Mouse (Mus musculus): ENCODE results near the gene Gsg1l. TPM values are rescaled to one million over a fixed set of nuclear protein-coding genes. Genes with fewer than 3 reads are reported as not detected.

Gsg1l gene
- total RNA-seq, 2 experiments from 2014 or later = not detected

GRCm38 (mm10) chr7:125991846-125992245 lies 90.4 kb downstream of the Gsg1l start:
- ATAC-seq (replicated peaks; ENCODE audit: low FRiP score, low TSS enrichment, poor library complexity, severe bottlenecking) = no peak

DNA sequence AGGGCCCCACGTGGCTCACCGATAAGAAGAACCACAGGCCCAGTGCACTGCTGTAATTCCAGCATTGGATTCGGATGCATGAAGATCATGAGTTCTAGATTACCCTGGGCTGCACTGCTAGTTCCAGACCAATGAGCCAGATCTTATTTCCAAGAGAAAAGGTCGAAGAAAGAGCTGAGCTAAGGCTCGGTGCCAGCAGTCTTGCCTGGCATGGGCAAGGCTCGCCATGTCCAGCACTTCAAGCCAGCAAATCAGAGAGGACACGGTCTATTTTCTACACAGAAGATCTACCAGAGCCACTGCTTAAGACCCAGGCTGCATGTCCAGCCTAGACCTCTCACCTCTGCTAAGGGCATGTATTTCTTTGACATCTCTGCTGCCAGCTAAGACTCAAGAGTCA lies 92.2 kb downstream of the Gsg1l start:
- no peak for ATAC-seq (replicated peaks; ENCODE audit: low FRiP score, low TSS enrichment, poor library complexity, severe bottlenecking)

DNA sequence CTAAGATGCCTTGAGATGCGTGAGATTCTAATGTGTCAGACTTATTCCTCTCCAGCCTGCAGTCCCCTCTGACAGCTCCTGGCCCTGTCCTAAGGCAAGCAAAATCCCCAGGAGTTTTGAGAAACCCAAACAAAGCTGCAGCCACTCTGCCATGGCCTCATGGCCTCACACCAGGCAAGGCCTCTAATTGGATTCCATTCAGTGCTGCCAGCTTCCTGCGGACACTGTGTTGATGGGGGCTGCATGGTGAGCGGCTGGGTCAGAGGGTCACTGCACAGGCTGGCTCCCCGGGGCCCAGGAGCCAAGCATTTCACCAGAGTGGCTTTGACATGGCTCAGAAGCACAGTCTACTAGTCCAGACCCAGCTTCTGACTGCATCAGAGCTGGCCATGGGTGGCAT lies 92.7 kb downstream of the Gsg1l start:
- no peak for ATAC-seq (replicated peaks; ENCODE audit: low FRiP score, low TSS enrichment, poor library complexity, severe bottlenecking)

- ATAC-seq (replicated peaks; ENCODE audit: low FRiP score, low TSS enrichment, poor library complexity, severe bottlenecking) = no peak
Observed at GRCm38 (mm10) chr7:125988326-125988725, 93.9 kb downstream of the Gsg1l start.

DNA sequence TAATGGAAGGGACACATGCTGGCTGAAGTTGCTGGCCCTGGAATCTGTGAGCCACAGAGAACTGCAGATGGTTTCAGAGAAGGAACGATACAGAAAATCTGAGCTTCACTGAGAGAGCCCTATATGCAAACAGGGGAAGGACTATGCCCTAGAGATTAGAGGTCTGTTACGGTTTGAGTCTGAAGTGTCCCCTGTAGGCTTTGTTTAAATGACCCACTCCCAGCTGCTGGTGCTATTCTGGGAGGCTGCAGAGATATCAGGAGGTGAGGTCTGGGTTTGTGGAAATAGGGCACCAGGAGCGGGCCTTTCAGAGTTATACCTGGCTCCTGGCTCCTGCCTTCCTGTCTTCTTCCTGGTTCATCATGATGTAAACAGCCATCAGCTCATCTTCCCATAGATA lies 95.1 kb downstream of the Gsg1l start:
- ATAC-seq (replicated peaks; ENCODE audit: low FRiP score, low TSS enrichment, poor library complexity, severe bottlenecking) = no peak

GRCm38 (mm10) chr7:125985565-125985964 lies 96.6 kb downstream of the Gsg1l start:
- no peak; the same call in 1 of the 2 replicates for ATAC-seq (replicated peaks; ENCODE audit: low FRiP score, low TSS enrichment, poor library complexity, severe bottlenecking)

DNA sequence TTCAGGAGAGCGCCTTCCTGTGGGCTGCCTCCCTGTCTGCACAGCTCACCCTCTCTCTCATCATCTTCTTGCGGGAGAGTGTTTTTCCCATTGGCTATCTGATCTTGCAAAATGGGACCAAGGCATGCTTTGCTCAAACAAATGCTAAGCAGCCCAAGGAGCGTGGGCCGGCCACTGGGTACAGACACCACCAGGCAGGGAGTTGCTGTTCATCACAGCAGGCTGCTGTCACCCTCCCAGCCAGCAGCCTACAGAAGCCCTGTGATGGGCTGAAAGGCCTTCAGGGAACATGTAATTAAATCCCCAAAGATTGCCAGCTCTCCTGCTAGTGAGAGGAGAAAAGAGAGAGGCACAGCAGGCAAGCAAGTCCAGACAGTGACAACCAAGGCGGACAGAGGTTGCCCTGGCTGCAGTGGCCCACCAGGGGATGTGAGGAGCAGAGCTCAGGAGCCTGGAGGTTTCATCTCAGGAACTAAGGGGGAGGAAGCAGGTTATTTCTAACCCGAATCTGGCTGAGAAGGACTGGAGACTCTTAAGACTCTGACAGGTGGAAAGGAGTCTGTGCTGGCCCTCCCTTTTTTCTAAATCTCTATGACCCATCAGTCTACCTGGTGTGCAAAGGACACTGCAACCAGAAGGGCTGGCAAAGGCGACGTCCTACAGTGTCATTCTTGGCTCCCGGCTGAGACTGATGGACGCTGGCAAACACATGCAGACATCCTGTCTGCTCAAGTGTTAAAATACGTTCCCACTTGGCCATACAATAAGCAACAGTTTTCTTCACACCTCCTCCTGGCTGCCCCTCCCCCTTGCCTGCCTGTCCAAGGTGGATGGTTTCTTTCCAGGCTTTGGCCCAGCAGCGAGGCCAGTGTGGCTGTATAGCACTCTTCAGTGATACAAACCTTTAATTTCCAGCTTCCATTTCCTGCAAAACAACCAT lies 98.0 kb downstream of the Gsg1l start:
- ATAC-seq (replicated peaks; ENCODE audit: low FRiP score, low TSS enrichment, poor library complexity, severe bottlenecking) = no peak

DNA sequence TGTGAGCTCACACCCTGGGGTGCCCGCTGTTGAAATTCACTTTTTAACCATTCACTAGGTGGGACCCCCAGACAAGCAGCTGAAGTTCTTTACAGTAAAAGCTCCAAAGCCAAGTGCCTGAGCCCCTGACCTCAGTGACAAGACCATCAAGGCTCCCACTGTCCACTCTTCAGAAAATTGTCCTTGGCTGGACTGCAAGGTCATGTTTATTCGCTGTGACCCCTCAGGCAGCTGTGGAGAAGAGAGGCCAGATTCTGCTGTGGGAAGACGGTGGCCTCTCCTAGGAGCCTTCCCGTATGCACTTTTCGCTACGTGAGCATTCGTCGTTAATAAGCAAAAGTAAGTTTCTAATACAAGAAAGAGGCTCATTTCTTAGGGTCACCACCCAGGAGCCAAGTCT lies 102.6 kb downstream of the Gsg1l start:
- no peak for ATAC-seq (replicated peaks; ENCODE audit: low FRiP score, low TSS enrichment, poor library complexity, severe bottlenecking)

DNA sequence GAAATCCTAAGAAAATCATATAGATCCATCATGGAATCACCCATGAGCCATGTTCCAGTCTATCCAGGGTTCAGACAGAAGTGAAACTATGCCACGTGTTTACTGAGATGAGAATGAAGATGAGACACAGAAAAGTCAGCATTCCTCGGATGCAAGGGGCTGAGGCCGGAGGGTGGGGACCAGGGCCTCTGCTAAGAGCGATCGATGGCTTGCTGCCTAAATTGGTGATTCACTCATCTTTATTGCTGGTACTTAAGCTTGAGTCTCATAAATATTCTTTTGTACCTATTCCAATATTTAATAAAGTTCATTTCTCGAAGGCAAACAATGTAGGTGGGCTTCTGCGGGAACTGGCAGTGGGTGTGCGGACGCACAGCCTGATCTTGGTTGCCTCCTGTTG lies 105.5 kb downstream of the Gsg1l start:
- ATAC-seq (replicated peaks; ENCODE audit: low FRiP score, low TSS enrichment, poor library complexity, severe bottlenecking) = no peak

DNA sequence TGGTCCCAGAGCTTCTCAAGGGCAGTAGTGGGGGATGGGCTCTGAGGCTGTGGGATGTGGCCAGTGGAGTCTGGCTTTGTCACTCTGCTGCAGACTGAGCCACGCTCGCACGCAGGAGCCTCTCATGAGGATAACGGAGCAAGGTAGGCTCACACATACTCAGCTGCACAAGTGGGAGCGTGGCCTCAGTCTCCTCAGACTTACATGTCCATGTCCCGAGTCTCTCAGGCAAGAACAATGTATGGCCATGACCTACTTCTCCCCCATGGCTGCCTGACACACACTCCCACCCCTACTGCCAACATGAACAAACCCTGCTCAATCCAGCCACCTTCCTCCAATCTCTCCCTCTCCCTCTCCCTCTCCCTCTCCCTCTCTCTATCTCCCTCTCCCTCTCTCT lies 106.8 kb downstream of the Gsg1l start:
- ATAC-seq (replicated peaks; ENCODE audit: low FRiP score, low TSS enrichment, poor library complexity, severe bottlenecking) = no peak

- no peak for ATAC-seq (replicated peaks; ENCODE audit: low FRiP score, low TSS enrichment, poor library complexity, severe bottlenecking)
Observed at GRCm38 (mm10) chr7:125973874-125974273, 108.3 kb downstream of the Gsg1l start.

GRCm38 (mm10) chr7:125972776-125973175 lies 109.4 kb downstream of the Gsg1l start:
- ATAC-seq (replicated peaks; ENCODE audit: low FRiP score, low TSS enrichment, poor library complexity, severe bottlenecking) = no peak

GRCm38 (mm10) chr7:125972174-125972672 lies 110.0 kb downstream of the Gsg1l start:
- ATAC-seq (replicated peaks; ENCODE audit: low FRiP score, low TSS enrichment, poor library complexity, severe bottlenecking) = no peak

- ATAC-seq (replicated peaks; ENCODE audit: low FRiP score, low TSS enrichment, poor library complexity, severe bottlenecking) = no peak
Observed at GRCm38 (mm10) chr7:125969076-125969475, 113.1 kb downstream of the Gsg1l start.

DNA sequence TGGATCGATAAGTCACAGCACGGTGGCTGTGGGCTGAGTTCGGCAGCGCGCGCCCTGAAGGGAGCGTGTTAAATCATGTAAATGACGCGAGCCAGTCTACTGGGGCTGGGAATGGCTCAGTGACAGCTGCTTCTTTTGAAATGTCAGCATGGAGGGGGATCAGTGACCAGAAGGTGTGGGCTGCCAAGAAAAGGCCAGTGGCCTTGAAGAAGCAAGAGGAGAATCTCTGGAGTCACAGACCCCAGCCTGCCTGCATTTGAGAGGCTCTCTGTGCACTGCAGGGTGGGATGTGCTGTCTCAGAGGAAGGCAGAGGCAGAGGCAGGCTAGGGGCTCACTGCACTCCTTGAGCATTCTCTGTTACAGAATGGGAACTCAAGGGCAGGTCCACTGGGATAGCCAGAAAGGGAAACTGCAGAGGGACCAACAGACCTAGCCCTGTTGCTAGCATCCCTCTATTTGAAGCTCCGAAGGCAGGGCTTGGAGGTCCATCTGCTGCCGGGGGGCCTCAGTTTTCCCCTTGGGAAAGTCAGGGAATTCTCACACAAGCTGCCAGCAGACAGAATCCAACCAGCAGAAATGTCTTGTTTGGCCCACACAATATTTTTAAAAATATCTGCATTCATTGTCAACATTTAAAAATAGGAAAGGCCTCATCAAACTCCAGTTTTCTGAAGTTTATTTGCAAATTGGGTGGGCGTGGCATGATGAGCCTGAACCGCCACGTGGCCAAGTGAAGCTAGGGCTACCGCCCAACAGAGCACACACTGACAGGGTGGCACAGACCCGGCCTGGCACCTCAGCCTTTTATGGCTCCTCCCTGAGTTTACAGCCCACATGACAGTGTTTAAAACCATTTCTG lies 115.6 kb downstream of the Gsg1l start:
- no peak for ATAC-seq (replicated peaks; ENCODE audit: low FRiP score, low TSS enrichment, poor library complexity, severe bottlenecking)

DNA sequence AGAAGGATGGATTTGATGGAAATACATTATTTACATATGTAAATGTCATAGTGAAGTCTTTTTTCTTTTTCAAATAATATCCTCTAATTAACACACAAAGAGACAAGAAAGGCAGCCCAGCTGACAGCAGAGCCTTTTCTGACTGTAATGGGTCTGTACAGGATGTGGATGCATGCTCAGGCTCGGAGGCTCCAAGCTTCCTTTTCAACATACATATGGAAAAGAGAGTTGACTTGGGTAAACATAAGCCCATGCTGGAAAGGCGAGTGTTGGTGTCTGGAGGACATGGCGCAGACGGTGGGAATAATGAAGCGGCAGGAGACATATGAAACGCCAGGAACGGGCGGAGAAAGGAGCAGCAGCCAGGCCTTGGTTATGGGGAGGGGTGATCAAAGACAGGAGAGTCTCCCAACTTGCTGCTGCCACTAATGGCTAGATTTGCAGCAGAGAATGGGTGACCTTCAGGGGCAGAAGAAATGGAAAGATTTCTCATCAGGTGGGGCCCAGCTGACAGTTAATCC lies 118.1 kb downstream of the Gsg1l start:
- no peak for ATAC-seq (replicated peaks; ENCODE audit: low FRiP score, low TSS enrichment, poor library complexity, severe bottlenecking)

DNA sequence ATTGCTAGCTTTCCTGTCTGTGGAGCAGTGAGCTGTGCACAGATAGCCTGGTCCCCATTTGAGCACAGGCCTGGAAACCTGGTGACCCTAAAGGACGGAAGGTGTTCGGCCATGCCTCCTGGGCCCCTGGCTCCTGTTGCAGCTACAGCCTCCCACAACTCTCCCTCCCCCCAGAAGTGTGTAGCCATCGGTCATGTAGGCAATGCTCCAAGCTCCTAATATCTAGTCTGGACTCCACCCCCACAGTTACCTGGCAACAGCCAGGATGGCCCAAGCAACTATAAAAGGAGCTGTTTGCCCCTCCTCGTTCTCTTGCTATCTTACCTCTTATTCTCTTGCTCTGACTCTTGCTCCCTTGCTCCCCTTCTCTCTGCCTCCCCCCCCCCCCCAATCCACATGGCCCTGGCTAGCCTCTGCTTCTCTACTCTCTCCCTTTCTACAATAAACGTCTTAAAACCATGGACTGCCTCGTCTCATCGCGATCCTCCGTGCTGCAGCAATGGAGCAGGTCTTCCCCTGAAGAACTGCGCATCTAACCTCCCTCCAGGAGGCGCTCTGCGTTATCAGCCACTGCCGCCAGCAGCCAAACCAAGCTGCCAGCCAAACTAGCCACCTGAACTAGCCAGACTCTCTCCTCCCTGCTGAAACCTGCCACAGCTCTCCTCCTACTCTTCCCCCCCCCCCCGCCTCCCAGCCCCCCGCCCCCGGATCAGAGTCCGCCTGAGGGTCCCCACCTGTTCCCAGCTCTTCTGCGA lies 122.7 kb downstream of the Gsg1l start:
- no peak for ATAC-seq (replicated peaks; ENCODE audit: low FRiP score, low TSS enrichment, poor library complexity, severe bottlenecking)

GRCm38 (mm10) chr7:125958856-125959255 lies 123.4 kb downstream of the Gsg1l start:
- no peak for ATAC-seq (replicated peaks; ENCODE audit: low FRiP score, low TSS enrichment, poor library complexity, severe bottlenecking)

- no peak for ATAC-seq (replicated peaks; ENCODE audit: low FRiP score, low TSS enrichment, poor library complexity, severe bottlenecking)
Observed at GRCm38 (mm10) chr7:125954994-125955393, 127.2 kb downstream of the Gsg1l start.

All from megakaryocyte-erythroid progenitor cell, adult 5-6 weeks (primary cell).